Mouse (Mus musculus) myocyte (in vitro differentiated cells): ENCODE data around the gene Nktr. TPM values are rescaled to one million over a fixed set of nuclear protein-coding genes. Genes with fewer than 3 reads are reported as not detected.

Source experiments
- H3K27me3 ChIP-seq: one replicate; pipeline ENCODE4 v1.6.1; 2011; ENCODE audit not compliant: control insufficient read depth, insufficient read depth, insufficient read length
- H3K36me3 ChIP-seq: one replicate; pipeline ENCODE4 v1.6.1; 2011; ENCODE audit not compliant: control insufficient read depth, insufficient read depth
- H3K4me2 ChIP-seq: one replicate; pipeline ENCODE4 v1.6.1; 2011; ENCODE audit warnings: low read depth, control low read depth
- H3K4me3 ChIP-seq: one replicate; pipeline ENCODE4 v1.5.1; 2011; ENCODE audit warnings: mild to moderate bottlenecking, control low read depth, moderate library complexity
- H3K79me2 ChIP-seq: one replicate; pipeline ENCODE4 v1.6.1; 2011; ENCODE audit not compliant: control insufficient read depth, insufficient read depth
- H3ac ChIP-seq: one replicate; pipeline ENCODE4 v1.6.1; 2011; ENCODE audit not compliant: control insufficient read depth, insufficient read length
- CEBPB ChIP-seq: IDR thresholded peaks from 2 replicates; pipeline ENCODE4 v1.6.1; 2011; ENCODE audit warnings: mild to moderate bottlenecking, moderate library complexity; ENCODE audit not compliant: poor library complexity, insufficient read depth, severe bottlenecking
- E2F4 ChIP-seq: IDR thresholded peaks from one replicate; pipeline ENCODE4 v1.6.1; 2011; ENCODE audit warnings: mild to moderate bottlenecking, control low read depth, moderate library complexity; ENCODE audit not compliant: insufficient read depth
- MAX ChIP-seq: IDR thresholded peaks from one replicate; pipeline ENCODE4 v1.6.1; 2011; ENCODE audit warnings: low read depth, mild to moderate bottlenecking, control low read depth
- MYOD1 ChIP-seq, 3 experiments: IDR thresholded peaks; one replicate each; pipeline ENCODE4 v1.6.1; 2011; ENCODE audit warnings: control low read depth in 2 of 3, low read depth in 2 of 3, mild to moderate bottlenecking in 2 of 3, moderate library complexity in 1 of 3; ENCODE audit not compliant: insufficient read length in 2 of 3, control insufficient read depth in 1 of 3
- MYOG ChIP-seq, 3 experiments: IDR thresholded peaks; one replicate each; pipeline ENCODE4 v1.6.1; 2011; ENCODE audit warnings: control low read depth in 2 of 3, low read depth in 2 of 3, mild to moderate bottlenecking in 2 of 3; ENCODE audit not compliant: insufficient read length in 2 of 3, control insufficient read depth in 1 of 3, insufficient read depth in 1 of 3
- POLR2A ChIP-seq: IDR thresholded peaks from one replicate; pipeline ENCODE4 v1.6.1; 2011; ENCODE audit warnings: low read depth, mild to moderate bottlenecking, control low read depth, moderate library complexity; ENCODE audit not compliant: insufficient read length
- POLR2AphosphoS2 ChIP-seq: IDR thresholded peaks from one replicate; pipeline ENCODE4 v1.6.1; 2011; ENCODE audit warnings: low read depth, control low read depth; ENCODE audit not compliant: insufficient read length
- REST ChIP-seq: IDR thresholded peaks from one replicate; pipeline ENCODE4 v1.6.1; 2011; ENCODE audit warnings: mild to moderate bottlenecking, control low read depth, moderate library complexity; ENCODE audit not compliant: insufficient read depth, insufficient read length
- SRF ChIP-seq: IDR thresholded peaks from one replicate; pipeline ENCODE4 v1.6.1; 2011; ENCODE audit warnings: low read depth; ENCODE audit not compliant: control insufficient read depth, insufficient read length
- TCF12 ChIP-seq: IDR thresholded peaks from one replicate; pipeline ENCODE4 v1.6.1; 2011; ENCODE audit warnings: mild to moderate bottlenecking, control low read depth; ENCODE audit not compliant: poor library complexity, insufficient read depth, severe bottlenecking
- TCF3 ChIP-seq: IDR thresholded peaks from one replicate; pipeline ENCODE4 v1.6.1; 2011; ENCODE audit warnings: low read depth, control low read depth; ENCODE audit not compliant: insufficient read length
- USF1 ChIP-seq: IDR thresholded peaks from one replicate; pipeline ENCODE4 v1.6.1; 2011; ENCODE audit warnings: low read depth, mild to moderate bottlenecking, control low read depth, moderate library complexity
- polyA plus RNA-seq: library from polyadenylated mRNA; unstranded; fragments of >200 nt; fragmentation: generic; extraction: Trizol; gene quantifications from one replicate; pipeline ENCODE4 v1.2.1, GENCODE M21; 2012; ENCODE audit warnings: missing spikeins

The Nktr gene
- polyA plus RNA-seq, 1 experiment: 9.0 TPM

GRCm38 (mm10) chr9:121675011-121675410, 44.0 kb upstream of the Nktr start:
- Histone ChIP-seq H3K4me2 (no peak overlapping the region), H3ac (no peak overlapping the region), H3K79me2 (no peaks in the 10 kb centered on the region), H3K36me3 (no peaks in the 10 kb centered on the region), H3K4me3 (no peak overlapping the region), H3K27me3 (no peaks in the 10 kb centered on the region)
- TF ChIP-seq TCF12: no peak
- no peak for TF ChIP-seq TCF3
- no peak for TF ChIP-seq MAX
- TF ChIP-seq USF1: no peak
- TF ChIP-seq E2F4: no peak
- TF ChIP-seq CEBPB: no peak
- no peak for TF ChIP-seq POLR2AphosphoS2
- no peak for TF ChIP-seq MYOD1 (IDR thresholded peaks at IDR 0.05; ENCODE audit: control insufficient read depth in 1 of 3, insufficient read length in 2 of 3, low read depth in 2 of 3)
- TF ChIP-seq POLR2A: no peak
- TF ChIP-seq SRF: no peak
- no peak for TF ChIP-seq REST
- no peak for TF ChIP-seq MYOG (IDR thresholded peaks at IDR 0.05; ENCODE audit: control insufficient read depth in 1 of 3, insufficient read depth in 1 of 3, insufficient read length in 2 of 3, low read depth in 2 of 3)

- H3ac ChIP-seq: no peak overlapping the region
These were observed 43.4 kb upstream of the Nktr start for GRCm38 (mm10) chr9:121675556-121675955.

GRCm38 (mm10) chr9:121677069-121677468, 41.9 kb upstream of the Nktr start:
- no peaks in the 10 kb centered on the region for H3K27me3 ChIP-seq
- H3ac ChIP-seq: no peak overlapping the region
- no peaks in the 10 kb centered on the region for H3K79me2 ChIP-seq
- H3K4me2 ChIP-seq: no peak overlapping the region
- no peaks in the 10 kb centered on the region for H3K36me3 ChIP-seq
- TF ChIP-seq E2F4 (no peak), MYOG (IDR thresholded peaks at IDR 0.05; ENCODE audit: control insufficient read depth in 1 of 3, insufficient read depth in 1 of 3, insufficient read length in 2 of 3, low read depth in 2 of 3) (no peak), CEBPB (no peak), USF1 (no peak), REST (no peak), MAX (no peak), TCF12 (no peak), MYOD1 (IDR thresholded peaks at IDR 0.05; ENCODE audit: control insufficient read depth in 1 of 3, insufficient read length in 2 of 3, low read depth in 2 of 3) (no peak), TCF3 (no peak), SRF (no peak), POLR2AphosphoS2 (no peak), POLR2A (no peak)
- H3K4me3 ChIP-seq: no peak overlapping the region

More at GRCm38 (mm10) chr9:121675556-121675955, 43.4 kb upstream of the Nktr start:
- Histone ChIP-seq H3K4me2 (no peak overlapping the region), H3K79me2 (no peaks in the 10 kb centered on the region), H3K4me3 (no peak overlapping the region), H3K36me3 (no peaks in the 10 kb centered on the region), H3K27me3 (no peaks in the 10 kb centered on the region)
- TF ChIP-seq E2F4 (no peak), TCF12 (no peak), REST (no peak), POLR2AphosphoS2 (no peak), TCF3 (no peak), SRF (no peak), CEBPB (no peak), MAX (no peak), POLR2A (no peak), MYOD1 (IDR thresholded peaks at IDR 0.05; ENCODE audit: control insufficient read depth in 1 of 3, insufficient read length in 2 of 3, low read depth in 2 of 3) (no peak), USF1 (no peak), MYOG (IDR thresholded peaks at IDR 0.05; ENCODE audit: control insufficient read depth in 1 of 3, insufficient read depth in 1 of 3, insufficient read length in 2 of 3, low read depth in 2 of 3) (no peak)

GRCm38 (mm10) chr9:121677476-121677875, 41.5 kb upstream of the Nktr start:
- Histone ChIP-seq H3ac (no peak overlapping the region), H3K36me3 (no peaks in the 10 kb centered on the region), H3K4me3 (no peak overlapping the region), H3K27me3 (no peaks in the 10 kb centered on the region), H3K79me2 (no peaks in the 10 kb centered on the region), H3K4me2 (no peak overlapping the region)
- TF ChIP-seq MYOD1 (IDR thresholded peaks at IDR 0.05; ENCODE audit: control insufficient read depth in 1 of 3, insufficient read length in 2 of 3, low read depth in 2 of 3) (no peak), USF1 (no peak), MYOG (IDR thresholded peaks at IDR 0.05; ENCODE audit: control insufficient read depth in 1 of 3, insufficient read depth in 1 of 3, insufficient read length in 2 of 3, low read depth in 2 of 3) (no peak), E2F4 (no peak), REST (no peak), MAX (no peak), POLR2AphosphoS2 (no peak), POLR2A (no peak), SRF (no peak), TCF3 (no peak)
